Mouse (Mus musculus) limb, embryonic 10.5 days (tissue): ENCODE measurements around the gene Tkt. TPM values are rescaled to one million over a fixed set of nuclear protein-coding genes. Genes with fewer than 3 reads are reported as not detected.

ENCODE experiments used
- DNase-seq: peaks from one replicate; pipeline ENCODE4 v3.0.0-alpha.2; 2017; ENCODE audit warnings: low spot score
- H3K27ac ChIP-seq: fragments of 300-500 bp; sonication (generic); 2 replicates; pipeline ENCODE4 v1.5.1; 2016; ENCODE audit warnings: mild to moderate bottlenecking
- H3K27me3 ChIP-seq: fragments of 300-500 bp; sonication (generic); 2 replicates; pipeline ENCODE4 v1.6.1; 2016; ENCODE audit warnings: low read depth, mild to moderate bottlenecking; ENCODE audit not compliant: poor library complexity, severe bottlenecking
- H3K36me3 ChIP-seq: fragments of 300-500 bp; sonication (generic); 2 replicates; pipeline ENCODE4 v1.6.1; 2016; ENCODE audit warnings: mild to moderate bottlenecking, moderate library complexity
- H3K4me1 ChIP-seq: fragments of 300-500 bp; sonication (generic); 2 replicates; pipeline ENCODE4 v1.6.1; 2016
- H3K4me3 ChIP-seq: fragments of 300-500 bp; sonication (generic); 2 replicates; pipeline ENCODE4 v1.5.1; 2016; ENCODE audit warnings: mild to moderate bottlenecking, moderate library complexity
- H3K9me3 ChIP-seq: fragments of 300-500 bp; sonication (generic); replicated peaks from 2 replicates; pipeline ENCODE4 v1.6.1; 2016; ENCODE audit warnings: mild to moderate bottlenecking
- WGBS: fragments of 180-500 bp; shearing (Covaris S2); methylation state at CpG from one replicate; pipeline ENCODE4 v1.1.7; 2016; 5-methylcytosine and 5-hydroxymethylcytosine counted together
- polyA plus RNA-seq: library from polyadenylated mRNA; unstranded; fragments of >200 nt; fragmentation: Nextera tagmentation; extraction: Ambion mirVana; gene quantifications from 2 replicates; pipeline ENCODE4 v1.2.1, GENCODE M21; 2016

Gene Tkt
- polyA plus RNA-seq, 1 experiment from 2014 or later, result 312 TPM

DNA sequence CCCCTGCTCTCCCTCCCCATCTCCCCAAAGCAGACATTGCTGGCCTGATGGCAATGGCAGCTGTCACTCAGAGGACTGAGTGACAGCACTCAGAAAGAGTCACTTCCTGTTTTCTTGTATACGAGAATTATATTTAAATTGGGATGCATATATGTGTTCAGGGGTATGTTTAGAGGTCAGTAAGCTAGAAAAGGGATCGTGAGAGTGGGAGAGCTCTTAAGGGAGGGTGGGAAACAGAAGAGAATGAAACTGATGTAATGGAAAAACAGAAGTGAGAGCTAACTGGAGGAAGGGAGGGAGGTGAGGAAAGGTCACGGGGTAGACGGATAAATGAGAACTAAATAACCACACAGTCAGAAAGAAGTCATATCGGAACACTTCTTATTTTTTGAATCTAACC is 31.0 kb downstream of the Tkt start:
- no peak overlapping the region for H3K4me3 ChIP-seq
- peaks cover 24% of the 10 kb centered on the region for H3K36me3 ChIP-seq
- H3K27me3 ChIP-seq, result no peaks in the 10 kb centered on the region
- 87% methylated on average over 5 of the region's 5 CpGs for WGBS
- no peaks in the 10 kb centered on the region for H3K9me3 ChIP-seq
- H3K4me1 ChIP-seq, result peaks cover 10% of the 10 kb centered on the region; the same call in 1 of the 2 replicates
- H3K27ac ChIP-seq, result no peak overlapping the region
- no peak for DNase-seq

DNA sequence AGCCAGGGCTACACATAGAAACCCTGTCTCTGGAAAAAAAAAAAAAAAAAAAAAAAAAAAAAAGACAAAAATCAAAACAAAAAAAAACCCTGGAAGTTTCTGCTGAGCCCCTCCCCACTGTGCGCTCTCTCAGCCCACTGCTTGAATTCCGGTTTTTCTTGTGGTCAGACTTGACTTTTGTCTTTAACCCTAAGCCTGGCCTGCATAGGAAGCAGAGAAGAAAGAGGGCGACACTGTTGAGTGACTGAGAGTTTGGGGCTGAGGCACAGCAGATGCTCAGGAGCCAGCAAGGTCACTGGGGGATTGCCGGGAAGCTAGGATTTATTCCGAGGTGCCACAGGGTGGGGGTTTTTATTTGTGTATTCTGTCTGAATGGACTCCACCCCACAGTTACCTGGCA is 31.7 kb downstream of the Tkt start:
- WGBS, result 44% methylated on average over 5 of the region's 5 CpGs
- H3K4me3 ChIP-seq, result no peak overlapping the region
- H3K4me1 ChIP-seq, result peaks cover 17% of the 10 kb centered on the region
- H3K9me3 ChIP-seq, result no peaks in the 10 kb centered on the region
- no peaks in the 10 kb centered on the region for H3K27me3 ChIP-seq
- H3K36me3 ChIP-seq, result peaks cover 17% of the 10 kb centered on the region
- H3K27ac ChIP-seq, result no peak overlapping the region
- no peak for DNase-seq

DNA sequence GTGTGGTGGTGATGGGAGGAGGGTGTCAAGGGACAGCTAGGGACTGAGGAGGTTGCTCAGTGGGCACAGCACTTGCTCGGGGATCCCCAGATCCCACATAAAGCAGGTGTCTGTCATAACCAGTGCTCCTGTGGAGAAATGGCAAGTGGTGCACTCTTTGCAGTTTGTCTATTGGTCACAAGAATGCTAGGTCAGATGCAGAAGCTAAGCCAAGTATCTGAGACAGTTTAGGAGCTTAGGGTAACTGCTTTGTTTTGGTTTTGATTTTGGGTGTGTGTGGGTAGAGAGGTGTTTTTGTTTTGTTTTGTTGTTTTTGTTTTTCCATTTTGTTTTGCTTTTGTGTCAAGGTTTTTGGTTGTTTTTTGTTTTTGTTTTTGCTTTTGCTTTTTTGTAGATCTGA is 33.1 kb downstream of the Tkt start:
- H3K27me3 ChIP-seq, result no peaks in the 10 kb centered on the region
- no peak overlapping the region for H3K27ac ChIP-seq
- peaks cover 12% of the 10 kb centered on the region for H3K4me1 ChIP-seq
- WGBS, result 70% methylated on average over 1 of the region's 1 CpGs
- H3K4me3 ChIP-seq, result no peak overlapping the region
- H3K36me3 ChIP-seq, result peaks cover 4% of the 10 kb centered on the region
- no peaks in the 10 kb centered on the region for H3K9me3 ChIP-seq
- no peak for DNase-seq

DNA sequence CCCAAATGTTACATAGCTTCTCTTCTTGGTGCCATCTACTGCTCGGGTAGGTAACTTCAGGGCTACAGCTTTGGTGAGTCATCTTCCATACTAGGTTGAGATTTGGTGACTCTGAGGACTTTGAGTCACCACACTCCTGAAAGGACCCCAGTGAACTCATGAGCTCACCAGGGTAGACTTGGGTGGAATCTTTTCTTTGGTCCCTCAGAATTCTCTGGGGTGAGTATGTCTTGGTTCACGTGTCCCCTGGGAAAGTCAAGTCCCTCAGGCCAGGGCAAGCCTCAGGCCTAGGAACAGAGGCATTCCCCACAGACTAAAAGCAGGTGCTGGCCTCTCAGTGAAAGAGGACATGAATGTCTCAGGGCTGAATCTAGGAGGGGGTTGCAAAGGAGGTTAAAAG is 35.9 kb downstream of the Tkt start:
- Histone ChIP-seq H3K27me3 (no peaks in the 10 kb centered on the region), H3K4me1 (peaks cover 10% of the 10 kb centered on the region), H3K9me3 (no peaks in the 10 kb centered on the region), H3K4me3 (no peak overlapping the region), H3K36me3 (no peaks in the 10 kb centered on the region), H3K27ac (no peak overlapping the region)
- WGBS, result 66% methylated on average over 2 of the region's 2 CpGs
- DNase-seq, result no peak

DNA sequence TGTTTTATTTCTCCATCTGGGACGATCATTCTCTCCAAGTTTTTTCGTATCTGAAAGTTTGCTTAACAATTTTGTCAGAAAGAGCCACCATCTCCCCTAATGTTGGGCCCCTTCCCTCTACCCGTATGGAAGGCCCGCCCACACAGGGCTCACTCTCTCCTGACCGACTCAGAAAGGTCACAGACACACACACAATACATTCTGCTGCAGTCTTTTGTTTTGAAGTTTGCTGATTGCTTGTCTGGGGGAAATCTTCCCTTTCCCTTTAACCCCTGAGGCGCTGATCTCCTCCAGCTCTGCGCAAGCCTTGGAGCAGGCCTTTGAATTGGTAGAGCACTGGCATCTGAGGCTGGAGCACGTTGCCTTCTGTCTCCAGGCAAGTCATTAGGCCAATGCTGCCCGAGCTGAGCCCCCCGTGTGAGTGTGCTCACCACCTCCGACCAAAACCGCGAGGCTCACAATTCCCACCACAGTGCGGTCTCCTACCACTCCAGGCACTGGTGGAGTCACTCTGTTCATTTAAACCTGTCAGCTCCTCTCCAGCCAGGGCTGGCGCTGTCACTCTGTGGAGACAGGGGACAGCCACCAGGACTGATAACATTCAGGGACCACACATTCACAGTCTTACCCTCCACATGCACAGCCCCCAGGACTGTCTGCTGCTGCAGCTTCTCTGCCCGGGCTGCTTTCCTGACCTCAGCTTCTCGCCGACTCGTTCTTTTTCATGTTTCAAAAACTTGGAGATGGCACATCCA is 36.5 kb downstream of the Tkt start:
- Histone ChIP-seq H3K4me1 (peaks cover 10% of the 10 kb centered on the region), H3K9me3 (no peaks in the 10 kb centered on the region), H3K36me3 (no peaks in the 10 kb centered on the region), H3K4me3 (no peak overlapping the region), H3K27me3 (no peaks in the 10 kb centered on the region), H3K27ac (peak overlapping the region; percentile 46; the same call in 1 of the 2 replicates)
- WGBS, result 54% methylated on average over 19 of the region's 19 CpGs
- DNase-seq, result no peak

DNA sequence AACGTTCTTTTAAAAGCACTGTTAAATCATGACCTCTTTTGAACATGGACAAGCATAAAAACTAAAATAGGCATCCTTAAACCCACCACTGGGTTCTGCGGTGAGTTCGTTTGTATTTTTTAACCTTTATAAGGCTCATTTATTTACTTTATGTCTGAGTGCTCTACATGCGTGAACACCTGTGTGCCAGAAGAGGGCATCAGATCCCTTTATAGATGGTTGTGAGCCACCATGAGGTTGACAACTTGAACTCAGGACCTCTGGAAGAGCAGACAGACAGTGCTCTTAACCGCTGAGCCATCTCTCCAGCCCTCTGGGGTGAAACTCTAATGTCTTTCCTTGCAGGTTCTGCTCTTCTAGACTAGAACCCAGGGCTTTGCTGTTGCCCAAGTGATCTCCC is 37.2 kb downstream of the Tkt start:
- no peak overlapping the region for H3K4me3 ChIP-seq
- no peaks in the 10 kb centered on the region for H3K27me3 ChIP-seq
- no peaks in the 10 kb centered on the region for H3K36me3 ChIP-seq
- H3K9me3 ChIP-seq, result no peaks in the 10 kb centered on the region
- DNase-seq, result no peak
- H3K4me1 ChIP-seq, result peaks cover 10% of the 10 kb centered on the region
- 86% methylated on average over 5 of the region's 5 CpGs for WGBS
- H3K27ac ChIP-seq, result no peak overlapping the region

DNA sequence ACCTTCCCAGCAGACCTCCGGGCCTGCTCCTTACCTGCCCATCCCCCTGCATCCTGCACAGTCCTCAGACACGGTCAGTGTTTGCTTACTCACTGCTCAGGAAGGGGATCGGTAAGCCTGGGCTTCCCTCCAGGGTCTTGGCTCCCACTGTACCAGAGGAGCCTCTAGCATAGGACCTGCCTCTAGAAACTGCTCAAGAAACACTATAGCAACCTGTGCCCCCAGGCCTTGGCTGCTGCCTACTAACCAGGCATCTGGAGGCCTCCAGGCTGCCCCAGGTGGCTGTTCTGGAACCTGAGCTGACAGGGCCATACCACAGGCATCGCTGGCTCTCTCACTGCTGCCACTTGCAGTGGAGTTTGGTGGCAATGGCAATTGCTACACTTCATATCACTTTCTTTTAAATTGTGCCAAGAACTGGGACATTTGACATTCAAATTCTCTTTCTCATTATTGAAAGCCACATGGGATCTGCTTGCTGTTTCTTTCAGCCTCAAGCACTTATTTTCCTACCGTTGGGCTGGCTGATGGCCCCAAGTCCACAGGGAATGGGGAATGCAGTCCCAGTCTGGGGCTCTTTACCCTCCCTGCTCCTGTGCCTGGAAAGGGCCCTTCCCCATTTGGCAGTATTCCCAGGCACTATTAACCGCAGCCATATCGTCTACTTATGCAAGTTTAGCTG is 38.8 kb downstream of the Tkt start:
- no peaks in the 10 kb centered on the region for H3K36me3 ChIP-seq
- H3K9me3 ChIP-seq, result no peaks in the 10 kb centered on the region
- peaks cover 21% of the 10 kb centered on the region for H3K4me1 ChIP-seq
- H3K27me3 ChIP-seq, result no peaks in the 10 kb centered on the region
- WGBS, result 79% methylated on average over 7 of the region's 7 CpGs
- no peak for DNase-seq
- H3K27ac ChIP-seq, result no peak overlapping the region; the same call in 1 of the 2 replicates
- H3K4me3 ChIP-seq, result no peak overlapping the region

DNA sequence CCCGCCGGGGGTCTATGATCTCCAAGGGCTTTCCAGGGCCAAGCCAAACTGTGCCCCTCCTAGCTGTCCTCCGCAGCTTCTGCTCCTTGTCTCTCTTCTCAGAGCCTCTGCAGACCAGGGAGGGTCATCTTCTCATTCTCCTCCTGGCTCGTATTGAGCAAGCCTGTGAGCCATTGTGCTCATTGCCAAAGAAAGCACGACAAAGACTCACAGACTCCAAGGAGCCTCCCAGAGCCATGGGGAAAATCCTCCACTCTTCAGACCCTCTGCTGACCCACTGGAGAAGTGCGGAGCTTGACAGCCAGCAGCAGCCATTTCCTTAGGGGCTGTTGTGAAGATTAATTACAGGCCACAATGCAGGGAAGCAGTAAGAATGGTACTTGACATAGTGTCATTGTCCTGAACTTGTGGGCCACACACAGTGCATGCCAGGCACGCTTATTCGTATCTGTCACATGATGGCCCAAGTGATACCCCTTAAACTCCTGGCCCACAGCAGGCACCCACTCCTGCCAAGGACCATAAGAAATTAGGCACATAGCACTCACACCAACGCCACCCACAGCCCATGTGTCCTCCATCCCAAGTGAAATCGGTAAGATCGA is 42.0 kb downstream of the Tkt start:
- Histone ChIP-seq H3K9me3 (no peaks in the 10 kb centered on the region), H3K4me1 (peaks cover 32% of the 10 kb centered on the region), H3K36me3 (0 out of 2 replicates have a peak, but pooled peaks cover 5% of the 10 kb centered on the region), H3K27me3 (no peaks in the 10 kb centered on the region), H3K27ac (no peak overlapping the region; the same call in 1 of the 2 replicates), H3K4me3 (no peak overlapping the region)
- 85% methylated on average over 11 of the region's 11 CpGs for WGBS
- no peak for DNase-seq

DNA sequence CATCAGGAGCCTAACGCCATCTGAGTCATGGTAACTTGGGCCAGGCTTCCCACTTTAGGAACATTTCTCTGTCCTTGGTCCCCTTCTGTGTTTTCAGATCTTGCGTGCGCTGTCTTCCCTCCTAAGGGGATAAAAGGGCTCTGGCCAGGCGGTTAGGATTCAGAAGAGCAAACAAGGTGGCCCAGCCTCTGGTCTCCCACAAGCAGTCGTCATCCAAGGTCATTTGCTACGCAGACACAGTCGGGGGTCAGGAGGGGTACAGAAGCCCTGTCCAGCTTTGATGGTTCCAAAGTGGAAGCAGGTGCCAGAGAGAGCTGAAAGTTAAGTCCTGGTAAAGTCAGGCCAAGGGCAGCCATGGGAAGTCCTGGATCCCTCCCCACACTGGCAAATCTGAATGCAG is 42.8 kb downstream of the Tkt start:
- WGBS, result 69% methylated on average over 7 of the region's 7 CpGs
- no peak overlapping the region for H3K27ac ChIP-seq
- no peak for DNase-seq

DNA sequence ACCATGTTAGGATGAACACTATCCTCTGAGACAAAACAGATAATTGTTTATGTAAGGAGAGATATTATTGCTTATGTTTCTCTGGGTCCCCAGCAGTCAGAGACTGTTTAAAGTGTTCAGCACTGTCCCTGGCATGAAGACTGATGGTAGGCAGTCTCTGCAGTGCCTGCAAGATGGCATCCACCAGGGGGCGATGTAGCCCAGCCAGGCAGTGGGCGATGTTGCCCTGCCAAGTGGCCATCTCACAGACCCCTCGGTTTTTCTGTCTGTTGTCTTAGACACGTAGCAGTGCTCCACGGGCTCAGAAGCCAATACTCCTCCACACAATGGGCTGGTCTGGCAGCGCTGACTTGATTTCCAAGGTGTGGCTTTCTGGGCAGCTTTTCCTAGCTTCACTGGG is 43.3 kb downstream of the Tkt start:
- Histone ChIP-seq H3K27me3 (no peaks in the 10 kb centered on the region), H3K9me3 (no peaks in the 10 kb centered on the region), H3K4me1 (peaks cover 32% of the 10 kb centered on the region), H3K36me3 (0 out of 2 replicates have a peak, but pooled peaks cover 11% of the 10 kb centered on the region), H3K27ac (no peak overlapping the region), H3K4me3 (no peak overlapping the region)
- DNase-seq, result peak; percentile 85
- WGBS, result 10% methylated on average over 6 of the region's 6 CpGs

More for the DNA sequence above, 42.8 kb downstream of the Tkt start:
- Histone ChIP-seq H3K9me3 (no peaks in the 10 kb centered on the region), H3K4me3 (no peak overlapping the region), H3K36me3 (0 out of 2 replicates have a peak, but pooled peaks cover 10% of the 10 kb centered on the region), H3K4me1 (peaks cover 32% of the 10 kb centered on the region), H3K27me3 (no peaks in the 10 kb centered on the region)

DNA sequence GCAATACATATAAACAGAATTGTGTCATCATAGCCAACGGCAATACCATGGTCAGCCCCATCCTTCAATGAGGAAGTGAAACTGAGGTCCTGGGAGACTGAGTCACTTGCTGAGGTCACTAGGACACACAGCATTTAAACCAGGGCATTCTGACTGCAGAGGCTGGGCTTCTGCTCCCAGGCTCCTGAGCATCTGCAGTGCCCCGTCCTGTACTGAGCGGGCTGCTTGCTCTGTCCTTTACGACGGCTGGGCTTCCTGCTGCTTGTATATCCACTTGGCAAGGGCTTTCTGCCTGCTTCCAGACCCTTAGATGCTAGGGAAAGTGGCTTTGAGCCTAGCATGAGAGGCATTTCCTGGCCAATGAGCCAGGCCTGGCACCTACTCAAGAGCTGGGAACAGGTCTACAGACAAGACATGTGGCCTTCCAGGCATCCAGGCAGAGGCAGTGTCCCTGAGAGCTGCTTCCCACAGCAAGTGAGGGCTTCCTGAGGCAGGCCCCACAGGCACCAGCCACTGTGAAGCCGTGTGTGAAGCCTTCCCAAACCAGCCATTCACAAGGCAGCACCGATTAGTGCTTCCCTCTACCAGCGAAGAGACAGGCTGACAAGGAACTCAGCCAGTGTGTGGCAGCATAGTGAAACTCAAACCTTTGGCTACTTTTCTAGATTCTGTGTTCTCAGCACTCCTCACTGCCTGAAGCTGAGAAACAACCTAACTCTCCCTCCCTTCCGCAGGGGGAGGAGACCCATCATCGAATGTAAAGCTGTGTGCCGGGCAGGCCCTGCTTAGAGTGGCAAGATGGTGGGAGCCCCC is 45.3 kb downstream of the Tkt start:
- peaks cover 32% of the 10 kb centered on the region for H3K4me1 ChIP-seq
- 53% methylated on average over 11 of the region's 11 CpGs for WGBS

DNA sequence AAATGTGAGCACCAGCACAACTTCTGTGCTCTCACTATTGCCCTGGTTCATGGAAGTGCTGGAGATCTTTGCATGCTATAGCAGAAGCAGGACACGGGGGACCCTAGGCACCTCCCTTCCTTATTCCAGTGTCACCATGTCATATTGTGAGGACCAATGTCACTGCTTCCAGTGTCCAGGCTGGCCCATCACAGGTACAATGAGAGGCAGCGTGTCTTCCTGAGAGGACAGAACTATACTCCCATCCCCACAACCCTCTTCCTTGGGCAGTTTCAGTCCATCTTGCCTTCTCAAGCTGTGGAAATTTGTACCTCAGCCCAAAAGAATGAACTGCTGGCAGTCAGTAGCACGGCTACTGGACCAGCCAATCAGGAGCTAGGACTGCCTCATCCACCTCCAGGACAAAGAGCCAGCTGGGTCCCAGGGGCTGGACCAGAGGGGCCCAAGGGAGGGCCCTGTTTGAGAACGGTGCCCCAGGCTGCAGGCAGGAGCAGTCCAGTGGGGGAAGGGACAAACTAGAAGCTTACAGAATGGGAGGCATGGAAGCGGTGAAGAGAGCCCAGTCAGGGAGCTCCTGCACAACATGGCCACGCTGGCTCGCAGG is 46.0 kb downstream of the Tkt start:
- Histone ChIP-seq H3K27me3 (no peaks in the 10 kb centered on the region), H3K4me1 (peaks cover 32% of the 10 kb centered on the region), H3K36me3 (peaks cover 34% of the 10 kb centered on the region), H3K9me3 (no peaks in the 10 kb centered on the region), H3K27ac (peak overlapping the region; percentile 69), H3K4me3 (no peak overlapping the region)
- DNase-seq, result peak; percentile 39
- 61% methylated on average over 7 of the region's 7 CpGs for WGBS

More for the DNA sequence above, 45.3 kb downstream of the Tkt start:
- Histone ChIP-seq H3K36me3 (peaks cover 27% of the 10 kb centered on the region), H3K9me3 (no peaks in the 10 kb centered on the region), H3K4me3 (no peak overlapping the region), H3K27me3 (no peaks in the 10 kb centered on the region), H3K27ac (peak overlapping the region; percentile 69)
- DNase-seq, result no peak
